Mouse (Mus musculus) heart, postnatal 0 days (tissue): ENCODE results near the gene Gpatch1. TPM values are rescaled to one million over a fixed set of nuclear protein-coding genes. Genes with fewer than 3 reads are reported as not detected.
A peak's percentile ranks its signal among the peaks of the same experiment; 100 is the strongest.
"Not testable (repeated sequence)": the region's sequence is repeated elsewhere in the genome, so short reads cannot be mapped to it uniquely, and the experiment has no call there.

Experiments used
- ATAC-seq: fragments of 200-750 bp; cut with Nextera tagmentation; 2 replicates; pipeline ENCODE4 v1.8.0; 2017; ENCODE audit warnings: low read depth, moderate number of reproducible peaks, moderate library complexity; ENCODE audit not compliant: insufficient read depth
- DNase-seq: peaks from one replicate; pipeline ENCODE4 v3.0.0-alpha.2; 2016; ENCODE audit warnings: low spot score
- H3K27ac ChIP-seq: fragments of 300-500 bp; sonication (generic); 2 replicates; pipeline ENCODE4 v1.5.1; 2014; ENCODE audit warnings: low read depth, mild to moderate bottlenecking
- H3K27me3 ChIP-seq: fragments of 300-500 bp; sonication (generic); 2 replicates; pipeline ENCODE4 v1.6.1; 2014; ENCODE audit warnings: low read length, mixed read lengths; ENCODE audit not compliant: control insufficient read depth, insufficient read depth
- H3K36me3 ChIP-seq: fragments of 300-500 bp; sonication (generic); replicated peaks from 2 replicates; pipeline ENCODE4 v1.6.1; 2014; ENCODE audit warnings: low read length, mixed read lengths; ENCODE audit not compliant: control insufficient read depth, insufficient read depth
- H3K4me1 ChIP-seq: fragments of 300-500 bp; sonication (generic); 2 replicates; pipeline ENCODE4 v1.6.1; 2014; ENCODE audit warnings: antibody characterized with exemption; ENCODE audit not compliant: control insufficient read depth, insufficient read depth
- H3K4me2 ChIP-seq: fragments of 300-500 bp; sonication (generic); 2 replicates; pipeline ENCODE4 v1.6.1; 2014; ENCODE audit warnings: low read depth, mild to moderate bottlenecking, low read length, moderate library complexity
- H3K4me3 ChIP-seq: fragments of 300-500 bp; sonication (generic); 2 replicates; pipeline ENCODE4 v1.5.1; 2014; ENCODE audit warnings: low read depth, low read length
- H3K9ac ChIP-seq: fragments of 300-500 bp; sonication (generic); replicated peaks from 2 replicates; pipeline ENCODE4 v1.6.1; 2014; ENCODE audit warnings: low read depth, low read length, mixed read lengths
- H3K9me3 ChIP-seq: fragments of 300-500 bp; sonication (generic); replicated peaks from 2 replicates; pipeline ENCODE4 v1.6.1; 2016; ENCODE audit warnings: low read length; ENCODE audit not compliant: control insufficient read depth
- CTCF ChIP-seq: IDR thresholded peaks from 2 replicates; pipeline ENCODE4 v1.5.1; 2016; ENCODE audit warnings: antibody characterized with exemption, control low read depth, low read depth
- EP300 ChIP-seq: IDR thresholded peaks from 2 replicates; pipeline ENCODE4 v1.6.1; 2016; ENCODE audit warnings: antibody characterized with exemption, low read depth
- WGBS: fragments of 180-500 bp; shearing (Covaris S2); extraction: QIAGEN DNeasy Blood & Tissue Kit; methylation state at CpG from one replicate; pipeline ENCODE4 v1.1.7; 2014; 5-methylcytosine and 5-hydroxymethylcytosine counted together
- polyA plus RNA-seq: library from polyadenylated mRNA; unstranded; fragments of >200 nt; fragmentation: Nextera tagmentation; extraction: Ambion mirVana; gene quantifications from 2 replicates; pipeline ENCODE4 v1.2.1, GENCODE M21; 2015
- total RNA-seq: library from RNA; depleted of rRNA; stranded (reverse); fragments of >200 nt; gene quantifications from 2 replicates; pipeline ENCODE4 v1.2.3, GENCODE M21; 2014; ENCODE audit warnings: low replicate concordance

The Gpatch1 gene
- total and polyA plus RNA-seq, 2 experiments from 2014 or later = 2.1 to 9.5 TPM

- H3K4me2 ChIP-seq = no peak overlapping the region
- ATAC-seq = no peak
- H3K36me3 ChIP-seq = no peaks in the 10 kb centered on the region
- H3K9me3 ChIP-seq = no peaks in the 10 kb centered on the region
- WGBS = 18% methylated on average over 11 of the region's 13 CpGs
- no peak overlapping the region for H3K4me3 ChIP-seq
- H3K9ac ChIP-seq = no peak overlapping the region
- H3K27ac ChIP-seq = no peak overlapping the region
- no peak for DNase-seq
- H3K27me3 ChIP-seq = no peaks in the 10 kb centered on the region
- TF ChIP-seq CTCF (no peak), EP300 (no peak)
- H3K4me1 ChIP-seq = no peaks in the 10 kb centered on the region
Observed at GRCm38 (mm10) chr7:35322732-35323420, 4.6 kb upstream of the Gpatch1 start.

DNA sequence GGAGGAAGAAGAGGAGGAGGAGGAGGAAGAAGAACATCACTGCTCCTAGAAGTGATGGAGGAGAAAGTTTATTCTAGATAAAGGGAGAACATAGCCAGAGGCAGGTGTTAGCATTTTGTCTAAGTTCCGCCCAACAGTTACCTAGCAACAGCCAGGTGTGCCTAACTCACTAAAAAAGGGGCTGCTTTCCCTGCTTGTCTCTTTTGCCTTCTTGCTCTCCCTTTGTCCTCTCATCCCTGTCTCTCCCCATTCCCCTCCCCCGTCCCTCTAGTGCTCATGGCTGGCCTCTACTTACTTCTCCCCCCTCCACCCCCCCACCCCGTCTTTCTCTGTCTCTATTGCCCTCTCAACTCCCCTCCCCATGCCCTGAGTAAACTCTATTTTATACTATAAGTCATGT is 3.9 kb upstream of the Gpatch1 start:
- TF ChIP-seq CTCF (no peak), EP300 (no peak)
- no peaks in the 10 kb centered on the region for H3K9me3 ChIP-seq
- ATAC-seq = no peak
- H3K4me3 ChIP-seq = no peak overlapping the region
- H3K27ac ChIP-seq = no peak overlapping the region
- 62% methylated on average over 3 of the region's 3 CpGs for WGBS
- peaks cover 6% of the 10 kb centered on the region; the same call in 1 of the 2 replicates for H3K4me1 ChIP-seq
- no peak overlapping the region for H3K9ac ChIP-seq
- DNase-seq = no peak
- no peaks in the 10 kb centered on the region for H3K27me3 ChIP-seq
- no peak overlapping the region for H3K4me2 ChIP-seq
- H3K36me3 ChIP-seq = no peaks in the 10 kb centered on the region

- Histone ChIP-seq H3K27me3 (no peaks in the 10 kb centered on the region), H3K9ac (no peak overlapping the region), H3K36me3 (no peaks in the 10 kb centered on the region), H3K4me3 (no peak overlapping the region), H3K4me1 (peaks cover 7% of the 10 kb centered on the region; the same call in 1 of the 2 replicates), H3K4me2 (no peak overlapping the region), H3K27ac (no peak overlapping the region), H3K9me3 (no peaks in the 10 kb centered on the region)
- WGBS = 70% methylated on average over 4 of the region's 4 CpGs
- TF ChIP-seq CTCF = no peak
- TF ChIP-seq EP300 = no peak
- DNase-seq (no peak), ATAC-seq (peak; percentile 66)
Observed at GRCm38 (mm10) chr7:35319755-35320154, 1.5 kb upstream of the Gpatch1 start.

GRCm38 (mm10) chr7:35319221-35319620 is 981 bp upstream of the Gpatch1 start:
- not testable (repeated sequence) for H3K9me3 ChIP-seq, H3K4me1 ChIP-seq, H3K27ac ChIP-seq, H3K36me3 ChIP-seq, H3K9ac ChIP-seq, DNase-seq, H3K4me2 ChIP-seq, H3K4me3 ChIP-seq, H3K27me3 ChIP-seq, ATAC-seq
- WGBS = 19% methylated on average over 3 of the region's 3 CpGs

DNA sequence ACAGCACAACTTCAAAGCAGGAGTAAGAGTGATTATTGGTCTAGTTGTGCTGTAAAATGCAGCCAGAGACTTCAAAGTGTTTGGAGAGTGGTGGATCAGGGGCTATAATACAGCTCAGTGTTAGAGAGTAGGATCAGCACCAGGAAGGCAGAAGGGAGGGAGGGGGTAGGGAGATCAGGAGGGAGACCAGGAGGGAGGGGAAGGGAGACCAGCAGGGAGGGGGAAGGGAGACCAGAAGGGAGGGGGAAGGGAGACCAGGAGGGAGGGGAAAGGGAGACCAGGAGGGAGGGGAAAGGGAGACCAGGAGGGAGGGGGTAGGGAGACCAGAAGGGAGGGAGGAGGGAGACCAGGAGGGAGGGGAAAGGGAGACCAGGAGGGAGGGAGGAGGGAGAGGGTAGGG is 4.1 kb downstream of the Gpatch1 start:
- no peak for TF ChIP-seq EP300
- TF ChIP-seq CTCF = no peak
- Histone ChIP-seq H3K27ac (no peak overlapping the region), H3K27me3 (no peaks in the 10 kb centered on the region), H3K36me3 (peaks cover 10% of the 10 kb centered on the region), H3K4me2 (no peak overlapping the region), H3K4me3 (no peak overlapping the region), H3K9ac (no peak overlapping the region), H3K9me3 (no peaks in the 10 kb centered on the region), H3K4me1 (peaks cover 7% of the 10 kb centered on the region; the same call in 1 of the 2 replicates)
- DNase-seq (no peak), ATAC-seq (no peak)

GRCm38 (mm10) chr7:35311214-35311613 is 7.0 kb downstream of the Gpatch1 start:
- ATAC-seq = no peak
- no peak overlapping the region for H3K4me2 ChIP-seq
- WGBS = 82% methylated on average over 3 of the region's 3 CpGs
- no peak for DNase-seq
- TF ChIP-seq EP300 (no peak), CTCF (no peak)
- H3K27me3 ChIP-seq = no peaks in the 10 kb centered on the region
- H3K9me3 ChIP-seq = no peaks in the 10 kb centered on the region
- H3K4me3 ChIP-seq = no peak overlapping the region
- H3K4me1 ChIP-seq = no peaks in the 10 kb centered on the region
- H3K9ac ChIP-seq = no peak overlapping the region
- H3K36me3 ChIP-seq = peaks cover 38% of the 10 kb centered on the region
- H3K27ac ChIP-seq = no peak overlapping the region
